22 mouse cellular contexts compared by ENCODE assay signal in the genomic region with DNA sequence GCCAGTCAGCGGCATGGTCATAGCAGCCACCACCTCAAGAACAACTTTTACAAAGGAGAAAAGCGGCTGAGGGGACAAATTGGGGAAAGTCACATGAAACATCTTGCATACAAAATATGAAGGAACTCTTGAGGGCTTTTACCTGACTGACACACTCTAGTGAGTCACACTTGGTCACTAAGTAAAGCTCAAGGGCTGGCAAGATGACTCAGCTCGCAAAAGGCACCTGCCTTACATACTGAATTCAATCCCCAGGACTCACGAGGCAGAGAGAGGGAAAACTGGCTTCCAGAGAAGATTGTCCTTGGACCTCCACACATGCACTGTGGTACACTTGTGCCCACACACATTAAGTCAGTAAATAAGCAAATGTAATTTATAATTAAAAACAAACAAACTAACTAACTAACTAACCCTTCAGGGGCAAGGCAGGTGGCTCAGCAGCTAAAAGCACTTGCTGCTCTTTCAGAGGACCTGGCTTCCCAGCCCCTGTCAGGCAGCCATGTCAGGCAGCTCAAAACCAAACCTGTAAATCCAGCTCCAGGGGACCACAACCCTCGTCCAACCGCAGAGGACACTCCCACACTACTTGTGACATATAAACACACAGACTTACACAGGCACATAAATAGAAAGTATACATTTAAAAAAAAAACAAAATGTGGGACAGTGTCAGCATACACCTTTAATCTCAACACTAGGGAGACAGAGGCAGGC.
DNase-seq lines count a peak whose midpoint lies in the region; ATAC-seq and TF ChIP-seq lines count a peak whose summit lies in the region.
"Had no signal": no experiment of that assay in that cellular context is flagged by ENCODE, and none has a peak within 500 bp of the region (broad histone marks: within the 10 kb centered on the region; RNA-seq: fewer than 3 reads in every experiment).

No protein-coding gene starts in this region.

- H3K27ac ChIP-seq in intestine, embryonic 15.5 days = no peak overlapping the region
- no peak overlapping the region for H3K27ac ChIP-seq in intestine, postnatal 0 days (ENCODE audit: low read depth, low read length)
- H3K27ac ChIP-seq in lung, postnatal 0 days (ENCODE audit: low read length) = peak overlapping the region; percentile 33; the same call in 1 of the 2 replicates
- peak overlapping the region; percentile 62 for H3K27ac ChIP-seq in stomach, embryonic 16.5 days (ENCODE audit: low read length)
- H3K27ac ChIP-seq in neural tube, embryonic 15.5 days (replicated peaks) = no peak overlapping the region
- H3K27ac ChIP-seq: forebrain, embryonic 12.5 days; hindbrain, embryonic 13.5 days; limb, embryonic 12.5 days; liver, embryonic 12.5 days; neural tube, embryonic 12.5 days had no signal

- H3K36me3 ChIP-seq in intestine, embryonic 15.5 days = no peaks in the 10 kb centered on the region
- H3K36me3 ChIP-seq in intestine, postnatal 0 days (ENCODE audit: control insufficient read depth, insufficient read depth) = no peaks in the 10 kb centered on the region
- H3K36me3 ChIP-seq in lung, postnatal 0 days (ENCODE audit: insufficient read depth, low read length) = no peaks in the 10 kb centered on the region
- H3K36me3 ChIP-seq in E14TG2a.4 (ENCODE audit: insufficient read depth, low read length) = no peaks in the 10 kb centered on the region; the same call in 1 of the 2 replicates
- H3K36me3 ChIP-seq in stomach, embryonic 16.5 days (ENCODE audit: control insufficient read depth, insufficient read depth, low read length) = no peaks in the 10 kb centered on the region
- H3K36me3 ChIP-seq in neural tube, embryonic 15.5 days = no peaks in the 10 kb centered on the region
- H3K36me3 ChIP-seq: forebrain, embryonic 12.5 days; G1E; heart, embryonic 12.5 days; hindbrain, embryonic 13.5 days; limb, embryonic 12.5 days; liver, embryonic 12.5 days; neural tube, embryonic 12.5 days had no signal

- WGBS in intestine, embryonic 15.5 days = 71% methylated on average over 6 of the region's 6 CpGs
- 58% methylated on average over 6 of the region's 6 CpGs for WGBS in intestine, postnatal 0 days
- 55% methylated on average over 6 of the region's 6 CpGs for WGBS in lung, postnatal 0 days
- 62% methylated on average over 6 of the region's 6 CpGs for WGBS in lung, adult 2 months
- 66% methylated on average over 6 of the region's 6 CpGs for WGBS in stomach, embryonic 16.5 days
- 87% methylated on average over 6 of the region's 6 CpGs for WGBS in neural tube, embryonic 15.5 days

- TF ChIP-seq EP300 in lung, postnatal 0 days (IDR thresholded peaks at IDR 0.05) = 0 out of 2 replicates have a peak, but pooled peaks have one; percentile 45

- ATAC-seq in intestine, embryonic 15.5 days = peak; percentile 29; the same call in 1 of the 2 replicates
- no peak for ATAC-seq in intestine, postnatal 0 days
- ATAC-seq in lung, postnatal 0 days = peak; percentile 90
- ATAC-seq in stomach, embryonic 16.5 days (ENCODE audit: insufficient read depth, low FRiP score) = peak; percentile 45; the same call in 1 of the 2 replicates
- ATAC-seq in neural tube, embryonic 15.5 days (ENCODE audit: low FRiP score) = no peak
- ATAC-seq: inflammation-experienced regulatory T-cells, adult 6 months; liver, embryonic 12.5 days had no signal

- no peak for TF ChIP-seq POLR2A in lung, adult 2 months (IDR thresholded peaks at IDR 0.05; ENCODE audit: borderline replicate concordance, extremely low read depth, low read depth, low read length)

- TF ChIP-seq CTCF in intestine, postnatal 0 days (IDR thresholded peaks at IDR 0.05; ENCODE audit: low read depth) = no peak
- TF ChIP-seq CTCF in lung, postnatal 0 days (IDR thresholded peaks at IDR 0.05) = no peak
- no peak for TF ChIP-seq CTCF in lung, adult 2 months (IDR thresholded peaks at IDR 0.05; ENCODE audit: insufficient read depth, low read length)
- no peak for TF ChIP-seq CTCF in E14TG2a.4 (conservative IDR thresholded peaks at IDR 0.05; ENCODE audit: low read length)

- peak; percentile 88 for DNase-seq in lung, postnatal 0 days (ENCODE audit: low spot score)
- DNase-seq in lung, adult 2 months = no peak
- DNase-seq in cerebellum, postnatal 36 days = no peak
- DNase-seq: cerebellum, adult 9-10 months; heart, postnatal 14 days; kidney, postnatal 36 days; right cerebral cortex, adult 18-20 months; thymus, adult 18-20 months; thymus, postnatal 4 days had no signal

- H3K4me3 ChIP-seq in intestine, embryonic 15.5 days (replicated peaks) = no peak overlapping the region
- H3K4me3 ChIP-seq in intestine, postnatal 0 days (ENCODE audit: low read depth, low read length) = no peak overlapping the region
- H3K4me3 ChIP-seq in lung, postnatal 0 days (ENCODE audit: low read depth, low read length) = no peak overlapping the region
- H3K4me3 ChIP-seq in lung, adult 2 months (replicated peaks; ENCODE audit: extremely low read depth, low read depth, low read length) = no peak overlapping the region
- peak overlapping the region; percentile 13; the same call in 1 of the 2 replicates for H3K4me3 ChIP-seq in E14TG2a.4 (replicated peaks; ENCODE audit: low read length)
- H3K4me3 ChIP-seq in stomach, embryonic 16.5 days (replicated peaks; ENCODE audit: low read length) = no peak overlapping the region
- H3K4me3 ChIP-seq in neural tube, embryonic 15.5 days (replicated peaks) = no peak overlapping the region
- H3K4me3 ChIP-seq: forebrain, embryonic 12.5 days; heart, embryonic 12.5 days; hindbrain, embryonic 13.5 days; limb, embryonic 12.5 days; liver, embryonic 12.5 days; neural tube, embryonic 12.5 days had no signal

- no peak overlapping the region for H3K4me2 ChIP-seq in intestine, embryonic 15.5 days (replicated peaks)
- H3K4me2 ChIP-seq in intestine, postnatal 0 days (replicated peaks; ENCODE audit: low read depth) = no peak overlapping the region
- no peak overlapping the region; the same call in 1 of the 2 replicates for H3K4me2 ChIP-seq in lung, postnatal 0 days (replicated peaks; ENCODE audit: low read depth, low read length)
- no peak overlapping the region for H3K4me2 ChIP-seq in stomach, embryonic 16.5 days (ENCODE audit: low read depth, low read length)
- no peak overlapping the region for H3K4me2 ChIP-seq in neural tube, embryonic 15.5 days
- H3K4me2 ChIP-seq: forebrain, embryonic 12.5 days; heart, embryonic 12.5 days; hindbrain, embryonic 13.5 days; limb, embryonic 12.5 days; liver, embryonic 12.5 days; neural tube, embryonic 12.5 days had no signal

- H3K9me3 ChIP-seq in intestine, embryonic 15.5 days = no peaks in the 10 kb centered on the region
- H3K9me3 ChIP-seq in intestine, postnatal 0 days (ENCODE audit: control insufficient read depth) = no peaks in the 10 kb centered on the region
- no peaks in the 10 kb centered on the region for H3K9me3 ChIP-seq in lung, postnatal 0 days (ENCODE audit: low read length)
- no peaks in the 10 kb centered on the region for H3K9me3 ChIP-seq in E14TG2a.4 (ENCODE audit: low read length)
- H3K9me3 ChIP-seq in stomach, embryonic 16.5 days (replicated peaks; ENCODE audit: control insufficient read depth, low read length) = no peaks in the 10 kb centered on the region
- H3K9me3 ChIP-seq in neural tube, embryonic 15.5 days (replicated peaks) = no peaks in the 10 kb centered on the region
- H3K9me3 ChIP-seq: forebrain, embryonic 12.5 days; G1E; heart, embryonic 12.5 days; hindbrain, embryonic 13.5 days; limb, embryonic 12.5 days; liver, embryonic 12.5 days; neural tube, embryonic 12.5 days had no signal

- H3K9ac ChIP-seq in intestine, embryonic 15.5 days = no peak overlapping the region
- H3K9ac ChIP-seq in intestine, postnatal 0 days (ENCODE audit: low read depth, low read length) = no peak overlapping the region
- H3K9ac ChIP-seq in lung, postnatal 0 days (replicated peaks; ENCODE audit: low read depth) = no peak overlapping the region
- H3K9ac ChIP-seq in stomach, embryonic 16.5 days (ENCODE audit: low read length) = no peak overlapping the region
- no peak overlapping the region for H3K9ac ChIP-seq in neural tube, embryonic 15.5 days (replicated peaks)
- H3K9ac ChIP-seq: forebrain, embryonic 12.5 days; heart, embryonic 12.5 days; hindbrain, embryonic 13.5 days; limb, embryonic 12.5 days; liver, embryonic 12.5 days; neural tube, embryonic 12.5 days had no signal

- peaks cover 8% of the 10 kb centered on the region; the same call in 1 of the 2 replicates for H3K4me1 ChIP-seq in intestine, embryonic 15.5 days (replicated peaks)
- no peaks in the 10 kb centered on the region; the same call in 1 of the 2 replicates for H3K4me1 ChIP-seq in intestine, postnatal 0 days (replicated peaks; ENCODE audit: control insufficient read depth, insufficient read depth, low read length)
- H3K4me1 ChIP-seq in lung, postnatal 0 days (ENCODE audit: insufficient read depth, low read depth, low read length) = no peaks in the 10 kb centered on the region
- no peaks in the 10 kb centered on the region for H3K4me1 ChIP-seq in lung, adult 2 months (ENCODE audit: control insufficient read depth, insufficient read depth, low read length)
- H3K4me1 ChIP-seq in E14TG2a.4 (replicated peaks; ENCODE audit: low read depth, low read length) = peaks cover 94% of the 10 kb centered on the region
- H3K4me1 ChIP-seq in stomach, embryonic 16.5 days (ENCODE audit: control insufficient read depth, insufficient read depth, low read length) = no peaks in the 10 kb centered on the region
- H3K4me1 ChIP-seq in neural tube, embryonic 15.5 days = peaks cover 15% of the 10 kb centered on the region
- H3K4me1 ChIP-seq: liver, embryonic 12.5 days had no signal

- H3K27me3 ChIP-seq in intestine, embryonic 15.5 days (replicated peaks) = no peaks in the 10 kb centered on the region
- no peaks in the 10 kb centered on the region for H3K27me3 ChIP-seq in intestine, postnatal 0 days (replicated peaks; ENCODE audit: control insufficient read depth, insufficient read depth, low read length)
- H3K27me3 ChIP-seq in lung, postnatal 0 days (replicated peaks; ENCODE audit: insufficient read depth, low read length) = no peaks in the 10 kb centered on the region
- 0 out of 2 replicates have a peak, but pooled peaks cover 3% of the 10 kb centered on the region for H3K27me3 ChIP-seq in E14TG2a.4 (ENCODE audit: insufficient read depth, low read length)
- H3K27me3 ChIP-seq in stomach, embryonic 16.5 days (ENCODE audit: control insufficient read depth, insufficient read depth, low read length) = no peaks in the 10 kb centered on the region
- H3K27me3 ChIP-seq in neural tube, embryonic 15.5 days (replicated peaks) = peaks cover 70% of the 10 kb centered on the region
- H3K27me3 ChIP-seq: heart, embryonic 12.5 days; limb, embryonic 12.5 days; liver, embryonic 12.5 days had no signal

Comparison
In these comparisons a context has a peak if more than half of its experiments do, and no peak if none do; other contexts are left out.
1. ATAC-seq: peak in intestine, embryonic 15.5 days (single experiment), lung, postnatal 0 days (single experiment) and stomach, embryonic 16.5 days (single experiment); none in intestine, postnatal 0 days (single experiment) and neural tube, embryonic 15.5 days (single experiment).
2. H3K27ac ChIP-seq: peak in lung, postnatal 0 days (single experiment) and stomach, embryonic 16.5 days (single experiment); none in intestine, embryonic 15.5 days (single experiment), intestine, postnatal 0 days (single experiment) and neural tube, embryonic 15.5 days (single experiment).